Mouse (Mus musculus): ENCODE measurements around the gene Rbck1.

Gene Rbck1

GRCm38 (mm10) chr2:152343329-152344213, 11.1 kb upstream of the Rbck1 start, which contains the start of gene Trib3:
Gene Trib3 (minus strand): TSS chr2:152344032.
- DNase-seq (ENCODE audit: low spot score), result peak; percentile 90

- DNase-seq (ENCODE audit: low spot score), result no peak
Measured at GRCm38 (mm10) chr2:152339631-152340179, 7.3 kb upstream of the Rbck1 start.

- DNase-seq (ENCODE audit: low spot score), result no peak
Measured at GRCm38 (mm10) chr2:152338319-152338718, 5.9 kb upstream of the Rbck1 start.

GRCm38 (mm10) chr2:152337591-152338212, 5.2 kb upstream of the Rbck1 start:
- no peak for DNase-seq (ENCODE audit: low spot score)

GRCm38 (mm10) chr2:152336856-152337255, 4.4 kb upstream of the Rbck1 start:
- DNase-seq (ENCODE audit: low spot score), result no peak

GRCm38 (mm10) chr2:152335289-152335820, 2.9 kb upstream of the Rbck1 start:
- no peak for DNase-seq (ENCODE audit: low spot score)

GRCm38 (mm10) chr2:152333345-152334006, 1.0 kb upstream of the Rbck1 start:
- DNase-seq (ENCODE audit: low spot score), result no peak

GRCm38 (mm10) chr2:152330858-152331423, 1.5 kb downstream of the Rbck1 start:
- DNase-seq (ENCODE audit: low spot score), result no peak

- DNase-seq (ENCODE audit: low spot score), result no peak
Measured at GRCm38 (mm10) chr2:152327980-152328379, 4.5 kb downstream of the Rbck1 start.

GRCm38 (mm10) chr2:152326654-152327053, 5.8 kb downstream of the Rbck1 start:
- no peak for DNase-seq (ENCODE audit: low spot score)

GRCm38 (mm10) chr2:152326157-152326556, 6.3 kb downstream of the Rbck1 start:
- no peak for DNase-seq (ENCODE audit: low spot score)

GRCm38 (mm10) chr2:152324842-152325241, 7.6 kb downstream of the Rbck1 start:
- no peak for DNase-seq (ENCODE audit: low spot score)

GRCm38 (mm10) chr2:152323971-152324370, 8.5 kb downstream of the Rbck1 start:
- DNase-seq (ENCODE audit: low spot score), result no peak

GRCm38 (mm10) chr2:152322198-152322597, 10.3 kb downstream of the Rbck1 start:
- DNase-seq (ENCODE audit: low spot score), result no peak

GRCm38 (mm10) chr2:152321558-152321957, 10.9 kb downstream of the Rbck1 start:
- DNase-seq (ENCODE audit: low spot score), result no peak

GRCm38 (mm10) chr2:152317054-152317453, 15.4 kb downstream of the Rbck1 start:
- DNase-seq (ENCODE audit: low spot score), result no peak

- DNase-seq (ENCODE audit: low spot score), result no peak
Measured at GRCm38 (mm10) chr2:152313926-152314325, 18.5 kb downstream of the Rbck1 start.

- no peak for DNase-seq (ENCODE audit: low spot score)
Measured at GRCm38 (mm10) chr2:152312996-152313395, 19.5 kb downstream of the Rbck1 start.

GRCm38 (mm10) chr2:152307186-152307585, 25.3 kb downstream of the Rbck1 start:
- DNase-seq (ENCODE audit: low spot score), result no peak

GRCm38 (mm10) chr2:152305480-152305879, 27.0 kb downstream of the Rbck1 start:
- DNase-seq (ENCODE audit: low spot score), result no peak

GRCm38 (mm10) chr2:152303781-152304180, 28.7 kb downstream of the Rbck1 start:
- DNase-seq (ENCODE audit: low spot score), result peak; percentile 70

GRCm38 (mm10) chr2:152302862-152303261, 29.6 kb downstream of the Rbck1 start:
- DNase-seq (ENCODE audit: low spot score), result no peak
